Mouse (Mus musculus) megakaryocyte, embryonic 14.5 days (primary cell): ENCODE results near the gene Med26. TPM values are rescaled to one million over a fixed set of nuclear protein-coding genes. Genes with fewer than 3 reads are reported as not detected.
A peak's percentile ranks its signal among the peaks of the same experiment; 100 is the strongest.

Experiments
- H3K27me3 ChIP-seq: replicated peaks from 2 replicates; pipeline ENCODE3; 2012; ENCODE audit warnings: inconsistent platforms
- H3K36me3 ChIP-seq: replicated peaks from 2 replicates; pipeline ENCODE3; 2012; ENCODE audit warnings: low read length, inconsistent platforms, mixed read lengths
- H3K4me1 ChIP-seq: 2 replicates; pipeline ENCODE4 v1.6.1; 2012; ENCODE audit warnings: inconsistent platforms
- H3K4me3 ChIP-seq: replicated peaks from 2 replicates; pipeline ENCODE3; 2012; ENCODE audit warnings: moderate library complexity, mild to moderate bottlenecking, inconsistent platforms
- H3K9me3 ChIP-seq: 2 replicates; pipeline ENCODE4 v1.6.1; 2012; ENCODE audit warnings: inconsistent platforms
- FLI1 ChIP-seq: IDR thresholded peaks from 2 replicates; pipeline ENCODE4 v1.6.1; 2012; ENCODE audit warnings: low read length, inconsistent platforms, mixed read lengths
- GATA1 ChIP-seq: IDR thresholded peaks from 3 replicates; pipeline ENCODE4 v1.6.1; 2012; ENCODE audit warnings: mixed read lengths, low read length, inconsistent platforms, borderline replicate concordance
- polyA plus RNA-seq: library from polyadenylated mRNA; stranded (reverse); fragments of >175 nt; gene quantifications from 2 replicates; pipeline ENCODE4 v1.2.3, GENCODE M21; 2012; ENCODE audit warnings: low replicate concordance; ENCODE audit not compliant: insufficient read depth

Gene Med26
- polyA plus RNA-seq, 1 experiment: 19.9 TPM

DNA sequence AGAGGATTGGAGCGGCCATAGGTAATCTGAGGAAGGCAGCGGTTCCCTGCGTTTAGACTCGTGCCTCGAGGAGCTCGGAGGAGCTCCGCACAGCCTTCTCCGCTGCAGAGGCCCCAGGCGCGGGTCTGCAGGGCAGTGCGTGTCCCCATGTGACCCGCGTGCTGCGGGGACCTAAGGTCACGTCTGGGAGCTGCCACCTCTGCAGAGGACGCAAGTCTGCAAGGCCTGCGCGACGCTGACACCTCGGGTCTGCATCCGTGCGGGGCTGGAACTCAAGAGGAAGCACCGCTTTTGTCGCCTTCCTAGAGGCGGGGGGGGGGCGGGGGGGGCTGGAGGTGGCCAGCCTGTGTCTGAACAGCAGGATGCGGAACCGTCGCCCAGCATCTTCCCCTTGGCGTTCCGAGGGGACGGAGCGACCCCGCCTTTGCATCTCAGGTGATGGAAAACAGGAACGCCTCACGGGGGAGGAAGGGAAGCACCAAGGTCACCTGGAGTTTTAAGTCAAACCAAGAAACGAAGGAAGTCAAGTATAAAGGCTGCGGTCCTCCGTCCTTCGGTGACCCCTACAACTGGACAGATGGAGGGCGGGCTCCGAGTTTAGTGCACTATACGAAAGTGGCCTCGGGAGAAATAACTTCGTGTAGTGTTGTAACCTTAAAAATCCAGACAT is 709 bp upstream of the Med26 start:
- Histone ChIP-seq H3K27me3 (no peaks in the 10 kb centered on the region), H3K4me3 (peak overlapping the region; percentile 99), H3K36me3 (peaks cover 50% of the 10 kb centered on the region), H3K4me1 (peaks cover 78% of the 10 kb centered on the region), H3K9me3 (no peaks in the 10 kb centered on the region)
- TF ChIP-seq FLI1: no peak
- TF ChIP-seq GATA1: no peak

GRCm38 (mm10) chr8:72547122-72547801 is 808 bp downstream of the Med26 start:
- Histone ChIP-seq H3K9me3 (no peaks in the 10 kb centered on the region), H3K4me1 (peaks cover 78% of the 10 kb centered on the region), H3K4me3 (peak overlapping the region; percentile 99), H3K36me3 (peaks cover 46% of the 10 kb centered on the region), H3K27me3 (no peaks in the 10 kb centered on the region)
- no peak for TF ChIP-seq GATA1
- no peak for TF ChIP-seq FLI1

DNA sequence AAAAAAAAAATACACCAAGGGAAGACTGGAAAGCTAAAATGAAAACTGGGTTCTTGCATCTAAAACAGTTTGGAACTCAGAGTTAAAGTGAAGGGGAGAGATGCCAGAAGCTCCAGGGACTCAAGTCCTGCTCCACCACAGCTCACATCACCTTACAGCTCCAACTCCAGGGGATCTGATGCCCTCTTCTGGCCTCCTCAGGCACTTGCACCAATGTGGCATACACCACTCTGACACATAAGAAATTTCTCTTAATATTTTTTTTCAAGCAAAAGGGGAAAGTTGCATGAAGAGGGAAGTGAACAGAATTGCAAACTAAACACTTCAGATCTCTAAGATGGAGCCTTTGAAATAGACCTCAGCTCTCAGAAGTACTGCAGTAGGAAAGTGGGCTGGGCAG is 8.8 kb downstream of the Med26 start:
- H3K27me3 ChIP-seq: no peaks in the 10 kb centered on the region
- TF ChIP-seq GATA1 (no peak), FLI1 (no peak)
- no peak overlapping the region for H3K4me3 ChIP-seq
- H3K4me1 ChIP-seq: peaks cover 85% of the 10 kb centered on the region
- no peaks in the 10 kb centered on the region for H3K9me3 ChIP-seq
- peaks cover 29% of the 10 kb centered on the region for H3K36me3 ChIP-seq

DNA sequence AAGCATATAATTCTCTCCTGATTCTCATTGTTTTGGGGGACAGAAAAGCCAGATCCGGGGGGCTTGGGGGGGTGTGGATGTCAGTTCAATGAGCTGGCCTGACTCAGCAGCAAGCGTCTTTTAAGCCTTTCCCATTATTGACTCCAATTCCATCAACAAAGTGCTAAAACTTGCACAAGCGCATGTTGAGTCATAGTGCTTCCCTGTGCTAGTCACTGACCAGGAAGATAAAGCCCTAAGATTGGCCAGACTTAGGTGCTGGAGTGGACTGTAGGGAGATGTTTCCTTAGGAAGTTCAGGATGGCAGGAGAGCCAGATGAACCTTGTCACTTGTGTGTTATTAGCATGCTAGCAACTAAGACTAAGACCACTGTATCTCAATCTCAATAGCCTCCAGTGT is 13.2 kb downstream of the Med26 start:
- no peaks in the 10 kb centered on the region for H3K9me3 ChIP-seq
- no peak for TF ChIP-seq GATA1
- TF ChIP-seq FLI1: no peak
- H3K27me3 ChIP-seq: no peaks in the 10 kb centered on the region
- peaks cover 29% of the 10 kb centered on the region for H3K36me3 ChIP-seq
- peaks cover 83% of the 10 kb centered on the region for H3K4me1 ChIP-seq
- no peak overlapping the region for H3K4me3 ChIP-seq

GRCm38 (mm10) chr8:72532103-72532502 is 16.0 kb downstream of the Med26 start:
- no peak overlapping the region for H3K4me3 ChIP-seq
- peaks cover 60% of the 10 kb centered on the region for H3K4me1 ChIP-seq
- H3K27me3 ChIP-seq: no peaks in the 10 kb centered on the region
- H3K9me3 ChIP-seq: no peaks in the 10 kb centered on the region
- peaks cover 42% of the 10 kb centered on the region for H3K36me3 ChIP-seq
- TF ChIP-seq GATA1 (no peak), FLI1 (no peak)

- Histone ChIP-seq H3K4me3 (no peak overlapping the region), H3K36me3 (peaks cover 41% of the 10 kb centered on the region), H3K9me3 (0 out of 2 replicates have a peak, but pooled peaks cover 4% of the 10 kb centered on the region), H3K27me3 (no peaks in the 10 kb centered on the region), H3K4me1 (peaks cover 61% of the 10 kb centered on the region)
- no peak for TF ChIP-seq FLI1
- no peak for TF ChIP-seq GATA1
These were observed 26.2 kb downstream of the Med26 start for GRCm38 (mm10) chr8:72521888-72522287.

DNA sequence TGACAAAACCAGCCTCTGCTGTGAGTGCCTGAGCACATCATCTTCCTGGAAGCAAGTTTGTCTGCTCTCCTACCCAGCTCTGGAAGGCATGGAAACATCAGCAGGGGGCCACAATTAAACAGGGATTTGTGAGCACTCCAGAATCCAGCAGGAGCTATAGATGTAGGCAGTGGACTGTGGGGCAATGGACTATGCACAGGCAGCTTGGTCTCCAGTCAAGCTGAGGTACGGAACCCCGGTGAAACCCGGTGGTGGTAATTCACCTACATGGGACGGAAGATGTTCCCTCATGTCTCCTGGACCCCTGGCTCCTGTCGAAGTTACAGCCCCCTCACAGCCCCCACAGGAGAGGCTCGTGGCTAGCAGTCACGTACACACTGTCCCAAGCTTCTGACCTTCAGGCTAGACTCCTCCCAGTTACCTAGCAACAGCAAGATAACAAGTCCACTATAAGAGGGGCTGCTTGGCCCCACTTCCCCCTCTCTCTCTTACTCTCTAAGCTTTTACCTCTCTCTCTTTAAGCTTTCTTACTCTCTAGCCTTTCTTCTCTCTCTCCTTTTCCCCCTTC is 30.6 kb downstream of the Med26 start:
- TF ChIP-seq FLI1 (no peak), GATA1 (no peak)
- Histone ChIP-seq H3K4me3 (no peak overlapping the region), H3K36me3 (peaks cover 44% of the 10 kb centered on the region), H3K9me3 (no peaks in the 10 kb centered on the region), H3K27me3 (no peaks in the 10 kb centered on the region), H3K4me1 (peaks cover 86% of the 10 kb centered on the region)

- Histone ChIP-seq H3K9me3 (no peaks in the 10 kb centered on the region), H3K4me3 (peak overlapping the region; percentile 47), H3K27me3 (no peaks in the 10 kb centered on the region), H3K4me1 (peaks cover 84% of the 10 kb centered on the region), H3K36me3 (peaks cover 49% of the 10 kb centered on the region)
- no peak for TF ChIP-seq FLI1
- TF ChIP-seq GATA1: no peak
These were observed 34.9 kb downstream of the Med26 start for GRCm38 (mm10) chr8:72513158-72513557.

- Histone ChIP-seq H3K27me3 (no peaks in the 10 kb centered on the region), H3K4me3 (no peak overlapping the region), H3K9me3 (no peaks in the 10 kb centered on the region), H3K4me1 (peaks cover 84% of the 10 kb centered on the region), H3K36me3 (peaks cover 49% of the 10 kb centered on the region)
- TF ChIP-seq FLI1: no peak
- no peak for TF ChIP-seq GATA1
These were observed 35.4 kb downstream of the Med26 start for GRCm38 (mm10) chr8:72512648-72513047.

DNA sequence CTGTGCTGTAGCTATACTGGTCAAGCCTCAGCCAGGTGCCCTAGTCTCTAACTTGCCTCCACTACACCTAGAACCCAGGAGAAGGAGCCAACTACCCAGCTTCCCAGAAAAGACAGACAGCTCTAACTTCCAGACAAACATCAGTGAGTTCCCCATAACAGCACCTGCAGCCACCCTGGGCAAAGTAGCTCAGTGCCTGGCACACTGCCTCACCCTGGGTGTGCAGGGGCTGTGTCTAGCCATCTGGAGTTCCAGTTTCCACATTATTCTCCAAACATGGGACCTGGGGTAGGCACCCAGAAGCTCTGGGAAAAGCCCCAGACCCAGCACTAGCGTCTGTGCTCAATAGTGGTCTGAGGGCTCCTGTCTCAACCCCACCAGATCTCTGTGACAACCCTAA is 40.6 kb downstream of the Med26 start:
- peaks cover 40% of the 10 kb centered on the region for H3K36me3 ChIP-seq
- H3K4me1 ChIP-seq: peaks cover 96% of the 10 kb centered on the region
- H3K27me3 ChIP-seq: no peaks in the 10 kb centered on the region
- no peak for TF ChIP-seq FLI1
- TF ChIP-seq GATA1: no peak
- H3K9me3 ChIP-seq: no peaks in the 10 kb centered on the region
- no peak overlapping the region for H3K4me3 ChIP-seq

DNA sequence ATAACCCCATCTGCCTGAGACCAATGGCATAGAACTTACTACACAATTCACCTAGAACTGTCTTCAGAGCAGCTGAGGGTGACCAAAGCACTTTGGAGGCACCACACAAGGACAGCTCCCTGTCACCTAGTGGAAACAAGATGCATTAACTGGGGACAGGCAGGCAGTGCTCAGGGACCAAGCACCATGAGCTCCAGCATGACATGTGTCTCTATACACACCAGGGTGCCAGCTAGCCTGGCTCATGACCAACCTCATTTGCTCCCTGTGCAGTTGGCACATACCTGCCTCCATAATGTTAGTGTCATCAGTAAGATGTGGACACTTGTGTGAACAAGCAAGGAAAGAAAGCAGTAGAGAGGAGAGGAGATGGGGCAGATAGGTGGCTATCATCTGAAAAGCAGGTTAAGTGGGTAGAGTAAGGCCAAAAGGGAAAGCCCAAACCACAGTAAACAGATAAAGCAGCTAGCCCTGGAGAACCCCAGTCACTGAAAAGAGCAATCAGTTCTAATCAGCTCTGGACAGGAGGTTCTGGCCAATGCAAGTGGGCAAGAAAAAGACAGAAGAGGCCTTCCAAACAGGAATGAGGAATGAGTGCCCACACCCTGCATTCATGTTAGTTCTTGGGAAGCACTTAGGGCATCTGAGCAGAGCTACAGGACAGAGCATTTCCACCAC is 43.3 kb downstream of the Med26 start:
- Histone ChIP-seq H3K27me3 (no peaks in the 10 kb centered on the region), H3K9me3 (no peaks in the 10 kb centered on the region), H3K4me3 (peak overlapping the region; percentile 77), H3K4me1 (peaks cover 96% of the 10 kb centered on the region), H3K36me3 (peaks cover 45% of the 10 kb centered on the region)
- no peak for TF ChIP-seq GATA1
- TF ChIP-seq FLI1: no peak
